Mouse (Mus musculus) intestine, postnatal 0 days (tissue): ENCODE data around the gene Nell2. TPM values are rescaled to one million over a fixed set of nuclear protein-coding genes. Genes with fewer than 3 reads are reported as not detected.

Source experiments
- ATAC-seq: fragments of 200-750 bp; cut with Nextera tagmentation; 2 replicates; pipeline ENCODE4 v1.8.0; 2017; ENCODE audit warnings: mild to moderate bottlenecking, moderate TSS enrichment, moderate library complexity
- H3K27ac ChIP-seq: fragments of 300-500 bp; sonication (generic); 2 replicates; pipeline ENCODE4 v1.5.1; 2014; ENCODE audit warnings: mild to moderate bottlenecking, low read depth, low read length, moderate library complexity
- H3K27me3 ChIP-seq: fragments of 300-500 bp; sonication (generic); replicated peaks from 2 replicates; pipeline ENCODE4 v1.6.1; 2014; ENCODE audit warnings: low read length, mixed read lengths; ENCODE audit not compliant: control insufficient read depth, insufficient read depth
- H3K36me3 ChIP-seq: fragments of 300-500 bp; sonication (generic); 2 replicates; pipeline ENCODE4 v1.6.1; 2014; ENCODE audit warnings: mild to moderate bottlenecking, moderate library complexity; ENCODE audit not compliant: control insufficient read depth, insufficient read depth
- H3K4me1 ChIP-seq: fragments of 300-500 bp; sonication (generic); replicated peaks from 2 replicates; pipeline ENCODE4 v1.6.1; 2014; ENCODE audit warnings: antibody characterized with exemption, low read length, mixed read lengths; ENCODE audit not compliant: control insufficient read depth, insufficient read depth
- H3K4me2 ChIP-seq: fragments of 300-500 bp; sonication (generic); replicated peaks from 2 replicates; pipeline ENCODE4 v1.6.1; 2014; ENCODE audit warnings: low read depth, mild to moderate bottlenecking, moderate library complexity
- H3K4me3 ChIP-seq: fragments of 300-500 bp; sonication (generic); 2 replicates; pipeline ENCODE4 v1.5.1; 2014; ENCODE audit warnings: low read depth, low read length
- H3K9ac ChIP-seq: fragments of 300-500 bp; sonication (generic); 2 replicates; pipeline ENCODE4 v1.6.1; 2014; ENCODE audit warnings: mild to moderate bottlenecking, low read depth, low read length
- H3K9me3 ChIP-seq: fragments of 300-500 bp; sonication (generic); 2 replicates; pipeline ENCODE4 v1.6.1; 2016; ENCODE audit warnings: mixed run types; ENCODE audit not compliant: control insufficient read depth
- CTCF ChIP-seq: sonication (generic); IDR thresholded peaks from 2 replicates; pipeline ENCODE4 v1.5.1; 2016; ENCODE audit warnings: low read depth, mild to moderate bottlenecking, control low read depth, antibody characterized with exemption, moderate library complexity
- WGBS: fragments of 180-500 bp; shearing (Covaris S2); extraction: QIAGEN DNeasy Blood & Tissue Kit; methylation state at CpG from one replicate; pipeline ENCODE4 v1.1.7; 2014; 5-methylcytosine and 5-hydroxymethylcytosine counted together
- polyA plus RNA-seq: library from polyadenylated mRNA; unstranded; fragments of >200 nt; fragmentation: Nextera tagmentation; extraction: Ambion mirVana; gene quantifications from 2 replicates; pipeline ENCODE4 v1.2.1, GENCODE M21; 2015

Nell2 gene
- polyA plus RNA-seq, 1 experiment from 2014 or later = 4.9 TPM

GRCm38 (mm10) chr15:95542632-95543031, 14.3 kb upstream of the Nell2 start:
- Histone ChIP-seq H3K4me2 (no peak overlapping the region), H3K9me3 (no peaks in the 10 kb centered on the region), H3K27me3 (no peaks in the 10 kb centered on the region), H3K27ac (no peak overlapping the region), H3K4me1 (no peaks in the 10 kb centered on the region), H3K4me3 (no peak overlapping the region), H3K36me3 (no peaks in the 10 kb centered on the region), H3K9ac (no peak overlapping the region)
- ATAC-seq = no peak
- WGBS = 72% methylated on average over 6 of the region's 6 CpGs
- TF ChIP-seq CTCF = no peak

- TF ChIP-seq CTCF = no peak
- no peak for ATAC-seq
Observed at GRCm38 (mm10) chr15:95536724-95537123, 8.4 kb upstream of the Nell2 start.

GRCm38 (mm10) chr15:95536230-95536629, 7.9 kb upstream of the Nell2 start:
- Histone ChIP-seq H3K4me3 (no peak overlapping the region), H3K4me2 (no peak overlapping the region), H3K9ac (no peak overlapping the region), H3K27ac (no peak overlapping the region), H3K36me3 (no peaks in the 10 kb centered on the region), H3K9me3 (no peaks in the 10 kb centered on the region), H3K27me3 (no peaks in the 10 kb centered on the region), H3K4me1 (no peaks in the 10 kb centered on the region)
- TF ChIP-seq CTCF = no peak
- no peak for ATAC-seq
- 76% methylated on average over 4 of the region's 4 CpGs for WGBS

More at GRCm38 (mm10) chr15:95536724-95537123, 8.4 kb upstream of the Nell2 start:
- H3K4me3 ChIP-seq = no peak overlapping the region
- H3K9ac ChIP-seq = no peak overlapping the region
- no peaks in the 10 kb centered on the region for H3K36me3 ChIP-seq
- H3K4me2 ChIP-seq = no peak overlapping the region
- WGBS = 75% methylated on average over 4 of the region's 4 CpGs
- no peaks in the 10 kb centered on the region for H3K4me1 ChIP-seq
- no peak overlapping the region for H3K27ac ChIP-seq
- no peaks in the 10 kb centered on the region for H3K27me3 ChIP-seq
- H3K9me3 ChIP-seq = no peaks in the 10 kb centered on the region

GRCm38 (mm10) chr15:95534644-95535043, 6.3 kb upstream of the Nell2 start:
- 73% methylated on average over 6 of the region's 6 CpGs for WGBS

DNA sequence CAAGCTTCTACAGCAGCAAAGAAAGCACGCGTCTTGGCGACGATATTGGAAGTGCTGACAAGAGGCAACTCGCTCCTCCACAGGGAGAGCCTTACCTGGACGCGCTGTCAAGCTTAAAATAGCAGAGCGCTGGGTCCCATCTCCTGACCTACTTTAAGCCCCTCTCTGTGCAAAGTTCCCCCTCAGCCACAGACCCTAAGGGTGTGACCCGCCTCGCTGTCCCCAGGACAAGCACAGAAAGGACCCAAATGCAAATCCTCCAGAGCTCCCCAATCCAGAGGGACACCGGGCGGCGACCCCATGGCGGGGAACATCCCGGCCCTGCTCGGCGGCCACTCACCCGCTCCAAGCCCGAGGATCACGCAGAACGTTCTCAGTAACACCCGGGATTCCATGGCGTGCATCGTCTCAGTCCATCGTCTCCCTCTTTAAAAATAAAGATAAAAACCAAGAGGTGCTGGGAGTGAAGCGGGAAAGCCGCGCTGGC, 855 bp downstream of the Nell2 start:
- Histone ChIP-seq H3K4me3 (peak overlapping the region; percentile 41), H3K9me3 (no peaks in the 10 kb centered on the region), H3K27me3 (peaks cover 32% of the 10 kb centered on the region), H3K27ac (no peak overlapping the region), H3K36me3 (no peaks in the 10 kb centered on the region), H3K4me2 (peak overlapping the region; percentile 66), H3K9ac (no peak overlapping the region), H3K4me1 (no peaks in the 10 kb centered on the region)
- no peak for TF ChIP-seq CTCF
- ATAC-seq = no peak
- under 1% methylated on average over 28 of the region's 28 CpGs for WGBS

More at GRCm38 (mm10) chr15:95534644-95535043, 6.3 kb upstream of the Nell2 start:
- no peak overlapping the region for H3K4me2 ChIP-seq
- no peaks in the 10 kb centered on the region for H3K4me1 ChIP-seq
- no peak overlapping the region for H3K4me3 ChIP-seq
- no peaks in the 10 kb centered on the region for H3K9me3 ChIP-seq
- no peaks in the 10 kb centered on the region for H3K27me3 ChIP-seq
- no peaks in the 10 kb centered on the region for H3K36me3 ChIP-seq
- H3K27ac ChIP-seq = no peak overlapping the region
- TF ChIP-seq CTCF = no peak
- no peak overlapping the region for H3K9ac ChIP-seq
- no peak for ATAC-seq

- no peaks in the 10 kb centered on the region for H3K4me1 ChIP-seq
- peak overlapping the region; percentile 41; the same call in 1 of the 2 replicates for H3K4me3 ChIP-seq
- no peak for TF ChIP-seq CTCF
- H3K9me3 ChIP-seq = no peaks in the 10 kb centered on the region
- H3K27me3 ChIP-seq = peaks cover 32% of the 10 kb centered on the region
- WGBS = 6% methylated on average over 27 of the region's 27 CpGs
- peak overlapping the region; percentile 66 for H3K4me2 ChIP-seq
- no peak for ATAC-seq
- H3K36me3 ChIP-seq = no peaks in the 10 kb centered on the region
- H3K27ac ChIP-seq = no peak overlapping the region
- no peak overlapping the region for H3K9ac ChIP-seq
Observed at GRCm38 (mm10) chr15:95526626-95527411, 1.5 kb downstream of the Nell2 start.
